Mouse (Mus musculus): ENCODE measurements around the gene Arrdc2.

DNA sequence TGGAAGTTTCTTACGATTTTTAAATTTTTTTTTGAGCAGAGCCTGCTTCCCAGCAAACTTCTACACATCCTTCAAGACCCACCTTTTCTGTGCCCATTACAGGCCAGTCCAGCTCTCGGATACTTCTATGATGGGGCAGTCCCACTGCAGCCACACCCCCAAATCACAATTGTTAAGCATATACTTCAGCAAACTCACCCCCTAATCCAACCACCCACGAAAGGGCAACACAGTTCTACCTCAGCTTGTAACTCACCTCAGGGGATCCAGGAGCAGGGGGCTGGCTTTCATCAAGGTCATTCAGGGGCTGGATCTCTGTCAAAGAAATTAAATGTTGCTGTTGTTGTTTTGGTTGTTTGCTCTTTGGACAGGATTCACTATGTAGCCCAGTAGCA lies 52.5 kb downstream of the Arrdc2 start:
- TF ChIP-seq CTCF (IDR thresholded peaks at IDR 0.05; ENCODE audit: extremely low read depth, insufficient read length, insufficient replicate concordance, low read depth, low read length), result no peak
- no peak for TF ChIP-seq POLR2A (IDR thresholded peaks at IDR 0.05; ENCODE audit: low read depth, low read length)
